Mouse (Mus musculus) midbrain, embryonic 13.5 days (tissue): ENCODE measurements at regions not wholly inside any gene's neighbourhood (a gene's known extent, or its start where the extent isn't known, plus 50 kb on each side); places are given as distances from the start of the nearest gene placed in this dataset.
"Not testable (repeated sequence)": the region's sequence is repeated elsewhere in the genome, so short reads cannot be mapped to it uniquely, and the experiment has no call there.

ENCODE experiments used
- ATAC-seq: fragments of 200-750 bp; cut with Nextera tagmentation; 2 replicates; pipeline ENCODE4 v1.8.0; 2017; ENCODE audit warnings: mild to moderate bottlenecking, moderate TSS enrichment, moderate library complexity
- H3K27ac ChIP-seq: fragments of 300-500 bp; sonication (generic); 2 replicates; pipeline ENCODE4 v1.5.1; 2015; ENCODE audit warnings: inconsistent platforms, mild to moderate bottlenecking, moderate library complexity
- H3K27me3 ChIP-seq: fragments of 300-500 bp; sonication (generic); 2 replicates; pipeline ENCODE4 v1.6.1; 2015; ENCODE audit warnings: mild to moderate bottlenecking, inconsistent platforms
- H3K36me3 ChIP-seq: fragments of 300-500 bp; sonication (generic); 2 replicates; pipeline ENCODE4 v1.6.1; 2015; ENCODE audit warnings: mild to moderate bottlenecking, inconsistent platforms
- H3K4me1 ChIP-seq: fragments of 300-500 bp; sonication (generic); replicated peaks from 2 replicates; pipeline ENCODE4 v1.6.1; 2015; ENCODE audit warnings: inconsistent platforms
- H3K4me2 ChIP-seq: fragments of 300-500 bp; sonication (generic); replicated peaks from 2 replicates; pipeline ENCODE4 v1.6.1; 2015; ENCODE audit warnings: moderate library complexity, mild to moderate bottlenecking, inconsistent platforms
- H3K4me3 ChIP-seq: fragments of 300-500 bp; sonication (generic); replicated peaks from 2 replicates; pipeline ENCODE4 v1.5.1; 2015; ENCODE audit warnings: mild to moderate bottlenecking, inconsistent platforms
- H3K9ac ChIP-seq: fragments of 300-500 bp; sonication (generic); replicated peaks from 2 replicates; pipeline ENCODE4 v1.6.1; 2015; ENCODE audit warnings: mild to moderate bottlenecking, inconsistent platforms
- H3K9me3 ChIP-seq: fragments of 300-500 bp; sonication (generic); 2 replicates; pipeline ENCODE4 v1.6.1; 2016; ENCODE audit warnings: mild to moderate bottlenecking, inconsistent platforms
- WGBS: fragments of 180-500 bp; shearing (Covaris S2); methylation state at CpG from one replicate; pipeline ENCODE4 v1.1.7; 2015; 5-methylcytosine and 5-hydroxymethylcytosine counted together

DNA sequence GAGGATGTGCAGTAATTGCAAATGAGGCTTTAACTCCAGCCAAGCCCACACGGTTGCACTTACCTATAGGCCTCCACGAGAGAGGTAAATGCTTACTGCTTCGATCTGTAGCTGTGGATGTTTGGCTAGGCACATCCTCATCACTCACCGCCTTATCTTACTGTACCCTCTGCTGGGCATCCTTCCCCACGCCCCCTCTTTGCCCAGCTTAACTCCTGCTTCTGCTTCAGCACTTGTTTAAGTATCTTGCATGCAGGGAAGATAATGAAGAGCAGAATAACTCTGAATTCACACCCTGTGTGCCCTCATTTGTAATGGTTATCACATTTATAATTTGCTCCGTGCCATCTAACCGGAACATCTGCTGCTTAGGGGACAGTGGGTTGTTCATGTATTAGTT, 74.7 kb upstream of the Anapc15-ps start:
- Histone ChIP-seq H3K4me3 (no peak overlapping the region), H3K9ac (no peak overlapping the region), H3K4me1 (no peaks in the 10 kb centered on the region), H3K27ac (no peak overlapping the region), H3K9me3 (no peaks in the 10 kb centered on the region), H3K4me2 (no peak overlapping the region), H3K36me3 (no peaks in the 10 kb centered on the region), H3K27me3 (no peaks in the 10 kb centered on the region)
- no peak for ATAC-seq
- WGBS, result 82% methylated on average over 7 of the region's 7 CpGs

DNA sequence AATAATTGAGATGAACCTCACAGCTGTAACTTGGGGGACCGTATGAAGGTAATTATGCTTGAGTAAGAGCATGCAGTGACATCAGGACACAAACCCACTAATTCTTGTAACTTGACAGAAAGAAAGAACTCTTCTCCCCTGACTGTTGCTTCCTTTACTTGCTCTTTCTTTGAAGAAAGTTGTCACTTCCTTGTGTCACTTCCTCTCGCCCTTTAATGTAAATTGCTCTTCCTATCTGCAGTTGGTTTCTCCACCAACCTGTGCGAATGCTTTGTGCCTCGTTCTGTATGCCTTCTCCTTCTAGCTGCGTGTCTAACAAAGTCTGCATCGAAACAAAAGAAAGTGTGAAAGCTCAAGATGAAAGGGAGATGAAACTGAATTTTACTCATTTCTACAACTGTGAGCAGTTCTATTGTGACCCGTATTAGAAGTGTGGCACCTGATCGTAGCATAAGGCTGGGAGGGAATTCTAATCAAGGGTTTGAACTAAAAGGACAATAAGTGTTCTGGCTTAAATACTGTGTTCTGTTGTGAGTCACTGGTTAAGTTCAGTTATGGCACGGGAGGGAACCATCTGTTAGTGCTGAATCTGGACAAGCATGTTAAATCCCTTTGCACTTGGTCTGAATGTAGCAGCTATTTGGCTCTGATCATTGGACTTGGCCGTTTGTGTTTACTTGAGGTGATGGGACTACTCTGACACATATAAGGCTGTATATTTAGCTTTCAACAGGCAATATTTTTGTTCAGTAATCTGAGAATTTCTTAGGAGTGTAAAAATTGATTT, 72.8 kb upstream of the Anapc15-ps start:
- Histone ChIP-seq H3K4me2 (no peak overlapping the region), H3K4me3 (no peak overlapping the region), H3K4me1 (no peaks in the 10 kb centered on the region), H3K9me3 (no peaks in the 10 kb centered on the region), H3K27me3 (no peaks in the 10 kb centered on the region), H3K9ac (no peak overlapping the region), H3K36me3 (no peaks in the 10 kb centered on the region), H3K27ac (no peak overlapping the region)
- no peak for ATAC-seq
- WGBS, result 63% methylated on average over 10 of the region's 10 CpGs

GRCm38 (mm10) chr10:95745254-95745653, 72.0 kb upstream of the Anapc15-ps start:
- Histone ChIP-seq H3K9ac (no peak overlapping the region), H3K9me3 (no peaks in the 10 kb centered on the region), H3K36me3 (no peaks in the 10 kb centered on the region), H3K27me3 (no peaks in the 10 kb centered on the region), H3K27ac (no peak overlapping the region), H3K4me1 (no peaks in the 10 kb centered on the region), H3K4me3 (no peak overlapping the region), H3K4me2 (no peak overlapping the region)
- 88% methylated on average over 2 of the region's 2 CpGs for WGBS
- ATAC-seq, result no peak

DNA sequence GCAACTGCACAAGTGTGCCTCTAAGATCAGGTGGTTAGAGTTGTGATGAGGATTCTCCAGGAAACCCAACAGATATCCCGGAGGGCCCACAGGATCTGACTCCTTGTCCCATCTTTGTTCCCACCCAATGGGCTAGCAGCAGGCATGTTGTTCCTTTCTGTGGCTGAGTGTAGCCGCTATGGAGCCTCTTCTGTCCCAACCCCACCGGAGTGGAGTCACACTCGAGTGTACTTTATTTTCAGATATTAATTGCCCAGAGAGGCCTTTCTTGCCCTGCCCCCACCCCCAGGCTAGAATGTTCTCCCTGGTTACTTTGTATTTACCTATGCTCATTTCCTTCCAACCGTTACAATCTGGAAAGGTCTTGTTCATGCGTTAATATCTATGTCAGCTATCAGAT, 70.4 kb upstream of the Anapc15-ps start:
- ATAC-seq, result no peak
- no peaks in the 10 kb centered on the region for H3K36me3 ChIP-seq
- H3K4me1 ChIP-seq, result no peaks in the 10 kb centered on the region
- H3K4me3 ChIP-seq, result no peak overlapping the region
- no peak overlapping the region for H3K4me2 ChIP-seq
- 93% methylated on average over 6 of the region's 6 CpGs for WGBS
- no peak overlapping the region for H3K9ac ChIP-seq
- H3K9me3 ChIP-seq, result no peaks in the 10 kb centered on the region
- H3K27me3 ChIP-seq, result no peaks in the 10 kb centered on the region
- no peak overlapping the region for H3K27ac ChIP-seq

DNA sequence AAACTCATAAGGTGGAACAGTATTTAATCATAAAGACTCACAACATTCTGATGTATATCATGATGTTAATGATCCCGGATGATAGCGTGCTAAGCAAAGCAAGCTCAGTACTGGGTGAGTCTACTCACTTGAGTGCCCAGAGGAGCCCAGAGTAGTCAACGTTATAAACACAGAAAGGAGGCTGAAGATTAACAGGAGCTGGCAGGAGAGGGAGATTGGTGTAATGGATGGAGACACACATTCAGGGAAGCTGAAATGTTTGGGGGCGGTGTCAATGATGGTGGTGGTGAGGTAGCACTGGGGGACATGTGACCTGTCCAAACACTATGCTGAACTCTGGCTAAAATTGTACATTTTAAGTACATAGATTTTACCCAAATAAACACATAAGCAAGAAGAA, 66.2 kb upstream of the Anapc15-ps start:
- H3K9me3 ChIP-seq, result peaks cover 8% of the 10 kb centered on the region; the same call in 1 of the 2 replicates
- no peaks in the 10 kb centered on the region for H3K27me3 ChIP-seq
- no peak overlapping the region for H3K9ac ChIP-seq
- H3K4me2 ChIP-seq, result no peak overlapping the region
- no peaks in the 10 kb centered on the region for H3K4me1 ChIP-seq
- 93% methylated on average over 4 of the region's 4 CpGs for WGBS
- no peak overlapping the region for H3K4me3 ChIP-seq
- H3K36me3 ChIP-seq, result no peaks in the 10 kb centered on the region
- H3K27ac ChIP-seq, result no peak overlapping the region
- ATAC-seq, result no peak

- ATAC-seq, H3K36me3 ChIP-seq, H3K4me3 ChIP-seq, H3K4me2 ChIP-seq, H3K4me1 ChIP-seq, H3K27ac ChIP-seq, H3K27me3 ChIP-seq, H3K9ac ChIP-seq, H3K9me3 ChIP-seq: not testable (repeated sequence)
- WGBS, result 87% methylated on average over 5 of the region's 5 CpGs
These were observed 63.5 kb upstream of the Anapc15-ps start for GRCm38 (mm10) chr10:95736743-95737142.

DNA sequence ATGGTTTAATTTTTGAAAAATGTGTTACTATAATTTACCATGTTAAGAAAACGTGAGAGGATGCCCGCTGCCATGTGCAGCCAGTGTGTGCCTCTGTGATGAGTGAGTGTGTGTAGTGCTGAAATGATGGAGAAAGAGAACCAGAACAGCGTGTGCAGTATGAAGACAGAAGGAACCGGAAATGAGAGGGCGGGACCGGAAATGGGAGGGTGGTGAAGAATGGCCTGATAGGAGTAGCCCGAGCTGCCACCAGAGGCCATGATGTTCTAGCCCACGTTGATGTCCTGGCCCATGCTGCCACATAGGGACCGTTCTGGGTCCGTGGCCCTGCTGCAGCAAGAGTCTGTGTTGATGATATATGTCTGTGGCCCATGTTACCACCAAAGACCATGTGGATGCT, 57.8 kb upstream of the Anapc15-ps start:
- Histone ChIP-seq H3K9ac (no peak overlapping the region), H3K4me1 (peaks cover 7% of the 10 kb centered on the region), H3K4me2 (no peak overlapping the region), H3K27me3 (no peaks in the 10 kb centered on the region), H3K27ac (no peak overlapping the region), H3K4me3 (no peak overlapping the region), H3K9me3 (no peaks in the 10 kb centered on the region), H3K36me3 (no peaks in the 10 kb centered on the region)
- WGBS, result 97% methylated on average over 10 of the region's 10 CpGs
- no peak for ATAC-seq

DNA sequence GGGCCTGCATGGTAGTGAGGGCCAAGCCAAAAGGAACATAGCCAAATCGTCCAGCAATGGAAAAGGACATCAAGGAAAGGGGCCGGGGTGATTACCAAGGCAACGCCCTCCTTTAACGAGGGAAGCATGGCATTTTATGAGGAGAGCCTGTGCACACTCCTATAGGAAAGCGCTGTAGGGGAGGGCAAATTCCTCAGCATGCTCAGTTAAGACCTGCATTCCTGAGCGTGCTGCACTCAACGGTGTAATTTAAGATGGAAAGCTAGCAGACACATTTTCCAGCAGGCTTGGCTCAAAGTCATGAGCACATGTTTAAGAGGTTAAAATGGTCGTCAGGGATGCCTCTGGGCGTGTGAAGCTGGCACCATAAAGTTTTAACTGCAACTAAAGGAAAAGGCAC, 56.6 kb upstream of the Anapc15-ps start:
- no peak overlapping the region for H3K27ac ChIP-seq
- peak; percentile 72; the same call in 1 of the 2 replicates for ATAC-seq
- WGBS, result 32% methylated on average over 9 of the region's 9 CpGs

DNA sequence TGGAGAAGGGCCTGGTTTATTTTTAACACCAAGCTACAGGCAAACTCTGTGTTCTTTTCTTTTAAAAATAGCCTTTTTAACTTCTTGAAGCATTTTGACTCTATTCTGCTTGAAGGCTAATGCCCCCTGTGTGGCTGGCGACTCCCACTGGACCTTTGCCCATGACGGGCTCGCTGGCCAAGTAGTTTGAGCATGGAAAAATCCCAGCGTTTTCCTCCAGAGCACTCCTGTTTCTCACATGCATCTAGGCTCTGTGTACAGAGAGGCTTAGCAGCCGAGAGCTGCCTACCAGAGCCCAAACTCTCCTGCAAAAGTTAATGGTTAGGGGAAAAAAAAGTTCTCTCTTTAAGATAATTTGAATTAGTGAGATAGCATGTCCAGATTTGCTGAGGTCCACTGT, 52.7 kb upstream of the Anapc15-ps start:
- no peak overlapping the region for H3K4me3 ChIP-seq
- no peaks in the 10 kb centered on the region for H3K27me3 ChIP-seq
- 54% methylated on average over 5 of the region's 5 CpGs for WGBS
- H3K9me3 ChIP-seq, result no peaks in the 10 kb centered on the region
- no peak overlapping the region for H3K27ac ChIP-seq
- no peak for ATAC-seq
- H3K36me3 ChIP-seq, result no peaks in the 10 kb centered on the region
- H3K4me1 ChIP-seq, result peaks cover 7% of the 10 kb centered on the region
- no peak overlapping the region for H3K9ac ChIP-seq
- H3K4me2 ChIP-seq, result no peak overlapping the region

More for the DNA sequence above, 56.6 kb upstream of the Anapc15-ps start:
- Histone ChIP-seq H3K27me3 (no peaks in the 10 kb centered on the region), H3K36me3 (no peaks in the 10 kb centered on the region), H3K4me3 (no peak overlapping the region), H3K4me2 (no peak overlapping the region), H3K9ac (no peak overlapping the region), H3K9me3 (no peaks in the 10 kb centered on the region), H3K4me1 (peaks cover 7% of the 10 kb centered on the region)

DNA sequence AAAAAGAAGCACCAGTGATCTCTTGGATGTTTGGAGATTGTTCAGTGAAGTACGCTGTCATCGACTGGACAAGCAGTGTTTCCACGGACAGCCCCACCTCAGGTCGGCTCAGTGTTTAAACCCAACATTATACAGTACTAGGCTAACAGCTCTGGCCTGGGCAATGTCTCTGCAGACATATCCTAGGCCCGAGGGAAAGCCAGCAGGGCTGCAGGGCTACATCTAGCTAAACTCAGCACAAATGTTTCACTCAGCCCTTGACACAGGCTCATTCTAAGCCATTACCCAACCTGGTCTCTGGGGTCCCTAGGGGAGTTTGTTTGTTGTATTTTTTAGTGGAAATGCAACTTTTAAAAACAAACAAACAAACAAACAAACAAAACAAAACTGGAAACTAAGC, 52.1 kb upstream of the Anapc15-ps start:
- H3K4me2 ChIP-seq, result no peak overlapping the region
- H3K27ac ChIP-seq, result no peak overlapping the region
- ATAC-seq, result no peak
- peaks cover 7% of the 10 kb centered on the region for H3K4me1 ChIP-seq
- H3K4me3 ChIP-seq, result no peak overlapping the region
- no peak overlapping the region for H3K9ac ChIP-seq
- H3K9me3 ChIP-seq, result no peaks in the 10 kb centered on the region
- WGBS, result 78% methylated on average over 5 of the region's 5 CpGs
- H3K36me3 ChIP-seq, result no peaks in the 10 kb centered on the region
- H3K27me3 ChIP-seq, result no peaks in the 10 kb centered on the region
